Mouse (Mus musculus): ENCODE measurements around the gene Gucy2d. TPM values are rescaled to one million over a fixed set of nuclear protein-coding genes. Genes with fewer than 3 reads are reported as not detected.

Gucy2d gene
- not detected for total RNA-seq (2018; cell fraction: chromatin; rRNA removed)
- not detected for total RNA-seq (2018; cell fraction: cytosol; rRNA removed)
- not detected for total RNA-seq (2018; cell fraction: nucleus; rRNA removed)
- not detected in 3 replicates for polyA plus RNA-seq (2018)

- no peak within 1 kb of the TSS for H3K27ac ChIP-seq
- no peak within 1 kb of the TSS for H3K4me3 ChIP-seq (ENCODE audit: inconsistent target)
- no peaks in the 10 kb centered on the region for H3K79me2 ChIP-seq (ENCODE audit: inconsistent target)
- 64% methylated on average over 8 of the region's 10 CpGs for WGBS (ENCODE audit: missing documents)
- H3K36me3 ChIP-seq (ENCODE audit: inconsistent target): no peaks in the 10 kb centered on the region
These were observed at the start of gene Gucy2d for GRCm38 (mm10) chr7:98439956-98440466. Gene Gucy2d (plus strand): TSS chr7:98440416.

DNA sequence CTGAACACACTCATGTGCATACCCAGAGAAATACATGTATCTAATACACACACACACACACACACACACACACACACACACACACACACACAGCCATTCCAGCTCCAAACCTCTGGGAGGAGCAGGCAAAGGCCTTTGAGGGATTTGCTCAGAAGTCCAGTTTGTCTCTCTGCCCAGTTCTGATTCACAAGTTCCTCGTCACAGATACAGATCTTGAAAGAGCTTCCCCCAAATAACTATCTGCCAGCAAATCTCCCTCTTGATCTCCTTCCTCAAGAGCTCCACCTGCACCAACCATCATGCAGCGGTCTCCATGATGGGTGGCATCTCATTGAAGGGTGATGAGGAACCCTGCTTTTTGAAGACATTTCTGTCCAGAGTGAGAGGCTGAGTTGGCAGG, 49.7 kb upstream of the Gucy2d start:
- Histone ChIP-seq H3K27ac (no peak overlapping the region), H3K36me3 (ENCODE audit: inconsistent target) (no peaks in the 10 kb centered on the region), H3K79me2 (ENCODE audit: inconsistent target) (no peaks in the 10 kb centered on the region), H3K4me3 (ENCODE audit: inconsistent target) (no peak overlapping the region)
- WGBS (ENCODE audit: missing documents): 46% methylated on average over 2 of the region's 2 CpGs

DNA sequence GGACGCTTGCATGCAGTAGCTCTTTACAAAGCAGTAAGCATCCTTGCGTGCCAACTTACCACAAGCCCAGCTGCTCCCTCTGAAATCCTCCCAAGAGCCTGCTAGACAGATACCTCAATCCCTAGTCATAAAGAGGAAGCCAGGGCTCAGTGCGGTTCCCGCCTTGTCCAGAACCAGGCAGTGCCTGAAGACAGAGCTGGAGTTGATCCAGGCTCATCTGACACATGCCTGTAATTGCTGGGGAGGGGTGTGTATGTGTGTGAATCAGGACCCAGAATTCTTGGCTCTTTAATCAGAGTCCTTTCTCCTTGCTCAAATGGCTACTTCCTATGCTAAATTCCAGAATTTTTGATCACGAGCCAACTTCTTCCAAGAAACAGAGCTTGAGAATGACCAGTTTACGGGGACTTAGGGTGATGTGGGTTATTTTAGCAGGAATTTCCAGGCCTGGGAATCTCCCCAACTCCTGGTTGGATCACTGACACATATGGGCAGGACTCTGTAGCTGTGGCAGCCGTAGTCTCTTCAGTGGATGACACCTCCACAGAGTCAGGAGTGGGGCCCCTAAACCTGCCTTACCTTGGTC, 48.8 kb upstream of the Gucy2d start:
- 89% methylated on average over 7 of the region's 7 CpGs for WGBS (ENCODE audit: missing documents)
- Histone ChIP-seq H3K36me3 (ENCODE audit: inconsistent target) (no peaks in the 10 kb centered on the region), H3K27ac (no peak overlapping the region), H3K4me3 (ENCODE audit: inconsistent target) (no peak overlapping the region), H3K79me2 (ENCODE audit: inconsistent target) (no peaks in the 10 kb centered on the region)

- 90% methylated on average over 8 of the region's 8 CpGs for WGBS (ENCODE audit: missing documents)
- Histone ChIP-seq H3K79me2 (ENCODE audit: inconsistent target) (no peaks in the 10 kb centered on the region), H3K27ac (no peak overlapping the region), H3K4me3 (ENCODE audit: inconsistent target) (no peak overlapping the region), H3K36me3 (ENCODE audit: inconsistent target) (no peaks in the 10 kb centered on the region)
These were observed 47.6 kb upstream of the Gucy2d start for GRCm38 (mm10) chr7:98392466-98393201.

DNA sequence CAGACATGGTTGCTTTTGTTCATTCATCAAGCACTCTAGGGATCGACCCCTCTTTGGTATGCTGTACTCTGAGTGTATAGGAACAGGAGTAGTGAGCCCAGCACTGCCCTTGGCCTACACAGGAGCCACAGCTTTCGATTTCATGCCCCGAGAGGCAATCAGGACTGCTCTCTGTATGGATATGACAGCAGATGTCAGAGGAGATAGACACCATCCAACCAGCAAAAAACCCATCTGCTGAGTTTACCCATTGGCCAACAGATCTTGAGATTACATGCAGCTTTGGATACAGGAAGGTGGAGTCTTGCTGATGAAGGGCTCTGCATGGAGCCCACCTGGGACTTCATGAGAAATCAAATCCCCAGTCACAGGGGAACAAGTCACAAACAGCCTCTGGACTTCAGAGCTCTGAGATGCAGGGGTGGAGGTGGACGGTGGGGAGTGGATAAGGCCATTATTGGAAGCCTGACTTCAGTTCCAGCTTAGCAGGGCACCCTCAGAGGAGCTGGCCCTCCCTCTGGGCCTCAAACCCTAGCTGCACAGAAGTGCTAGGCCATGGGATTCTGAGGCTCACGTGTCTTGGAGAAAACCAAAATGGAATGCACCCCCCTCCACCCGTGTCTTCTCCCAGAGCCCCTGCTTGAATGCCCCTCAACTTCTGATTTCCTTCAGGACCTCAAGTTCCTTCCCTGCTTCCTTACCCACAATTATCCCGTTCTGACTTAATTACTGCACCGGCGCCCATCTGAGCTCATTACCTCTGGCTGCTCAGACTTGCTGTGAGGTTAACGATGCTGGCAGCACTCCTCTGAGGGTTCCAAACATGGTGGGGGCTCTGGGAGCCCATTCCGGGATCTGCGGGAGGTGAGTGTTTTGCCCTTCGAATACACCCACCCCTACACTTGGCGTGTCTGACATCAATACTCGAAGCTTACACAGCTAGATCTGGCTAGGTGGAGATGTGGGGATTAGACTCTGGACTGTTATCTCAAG, 37.3 kb upstream of the Gucy2d start:
- no peaks in the 10 kb centered on the region for H3K79me2 ChIP-seq (ENCODE audit: inconsistent target)
- 96% methylated on average over 15 of the region's 15 CpGs for WGBS (ENCODE audit: missing documents)
- no peak overlapping the region for H3K4me3 ChIP-seq (ENCODE audit: inconsistent target)
- H3K27ac ChIP-seq: no peak overlapping the region
- H3K36me3 ChIP-seq (ENCODE audit: inconsistent target): no peaks in the 10 kb centered on the region

DNA sequence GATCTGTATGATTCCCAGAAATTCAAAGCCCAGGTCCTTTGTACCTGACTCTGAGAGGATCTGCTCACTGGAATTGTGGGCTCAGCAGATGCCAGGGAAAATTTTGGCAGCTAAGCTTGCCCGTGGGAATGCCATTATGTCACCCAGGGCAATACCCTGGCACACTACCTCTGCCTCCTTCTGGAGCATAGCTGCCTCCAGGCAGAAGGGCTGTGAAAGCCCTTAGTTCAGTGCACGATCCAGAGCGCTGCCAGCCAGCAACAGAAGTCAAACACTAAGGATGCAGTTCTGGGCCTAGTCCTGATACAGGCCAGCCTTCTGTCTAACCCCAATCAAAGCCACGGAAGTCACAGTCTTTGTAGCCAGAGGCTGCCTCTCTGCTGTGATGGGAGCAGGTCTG, 36.2 kb upstream of the Gucy2d start:
- WGBS (ENCODE audit: missing documents): 82% methylated on average over 4 of the region's 4 CpGs
- Histone ChIP-seq H3K27ac (no peak overlapping the region), H3K4me3 (ENCODE audit: inconsistent target) (no peak overlapping the region), H3K36me3 (ENCODE audit: inconsistent target) (no peaks in the 10 kb centered on the region), H3K79me2 (ENCODE audit: inconsistent target) (no peaks in the 10 kb centered on the region)

DNA sequence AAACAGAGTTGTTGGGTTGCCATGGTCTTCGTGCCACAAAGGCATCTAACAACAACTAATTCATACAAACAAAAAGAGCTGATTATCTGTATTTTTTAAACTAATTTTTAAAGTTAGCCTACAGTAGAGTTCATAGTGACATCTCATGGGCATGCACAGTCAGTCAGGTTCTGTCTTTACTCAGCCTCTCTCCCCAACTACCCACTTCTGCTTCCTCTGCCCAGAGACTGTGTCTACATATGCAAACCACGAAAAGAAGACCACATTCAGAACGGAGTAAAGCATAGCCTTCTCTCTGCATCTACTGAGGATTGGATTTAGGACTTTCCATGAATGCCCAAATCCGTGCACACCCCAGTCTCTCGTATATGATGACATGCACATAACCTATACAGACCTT, 32.6 kb upstream of the Gucy2d start:
- H3K36me3 ChIP-seq (ENCODE audit: inconsistent target): no peaks in the 10 kb centered on the region
- H3K4me3 ChIP-seq (ENCODE audit: inconsistent target): no peak overlapping the region
- H3K79me2 ChIP-seq (ENCODE audit: inconsistent target): no peaks in the 10 kb centered on the region
- WGBS (ENCODE audit: missing documents): 38% methylated on average over 5 of the region's 5 CpGs
- H3K27ac ChIP-seq: no peak overlapping the region

GRCm38 (mm10) chr7:98413115-98413514, 27.1 kb upstream of the Gucy2d start:
- H3K79me2 ChIP-seq (ENCODE audit: inconsistent target): no peaks in the 10 kb centered on the region
- WGBS (ENCODE audit: missing documents): 96% methylated on average over 4 of the region's 4 CpGs
- no peak overlapping the region for H3K4me3 ChIP-seq (ENCODE audit: inconsistent target)

GRCm38 (mm10) chr7:98415550-98415949, 24.7 kb upstream of the Gucy2d start:
- Histone ChIP-seq H3K79me2 (ENCODE audit: inconsistent target) (no peaks in the 10 kb centered on the region), H3K27ac (no peak overlapping the region), H3K36me3 (ENCODE audit: inconsistent target) (no peaks in the 10 kb centered on the region), H3K4me3 (ENCODE audit: inconsistent target) (no peak overlapping the region)
- WGBS (ENCODE audit: missing documents): 12% methylated on average over 3 of the region's 3 CpGs

More at GRCm38 (mm10) chr7:98413115-98413514, 27.1 kb upstream of the Gucy2d start:
- H3K36me3 ChIP-seq (ENCODE audit: inconsistent target): no peaks in the 10 kb centered on the region
- no peak overlapping the region for H3K27ac ChIP-seq

DNA sequence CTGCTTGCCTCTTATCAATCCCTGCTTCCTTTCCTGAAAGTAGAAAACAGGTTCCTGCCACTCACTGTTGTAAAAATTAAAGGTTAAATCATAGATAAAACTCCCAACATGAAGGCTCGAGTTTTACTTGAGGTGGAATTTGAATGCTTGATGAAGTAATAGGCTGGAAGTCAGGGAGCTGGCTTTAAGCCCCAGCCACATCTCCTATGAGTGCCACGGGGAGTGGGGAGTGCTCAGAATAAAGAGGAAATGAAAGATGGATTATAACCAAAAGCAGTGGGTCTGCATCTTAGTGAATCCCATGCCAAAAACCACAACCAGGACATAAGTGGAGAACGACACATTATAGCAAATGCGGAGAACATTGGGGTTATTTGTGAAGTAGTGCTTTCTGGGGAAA, 24.2 kb upstream of the Gucy2d start:
- Histone ChIP-seq H3K36me3 (ENCODE audit: inconsistent target) (no peaks in the 10 kb centered on the region), H3K27ac (no peak overlapping the region), H3K79me2 (ENCODE audit: inconsistent target) (no peaks in the 10 kb centered on the region), H3K4me3 (ENCODE audit: inconsistent target) (no peak overlapping the region)
- WGBS (ENCODE audit: missing documents): 50% methylated on average over 4 of the region's 4 CpGs

GRCm38 (mm10) chr7:98418031-98418805, 22.0 kb upstream of the Gucy2d start:
- no peaks in the 10 kb centered on the region for H3K79me2 ChIP-seq (ENCODE audit: inconsistent target)
- no peak overlapping the region for H3K27ac ChIP-seq
- no peaks in the 10 kb centered on the region for H3K36me3 ChIP-seq (ENCODE audit: inconsistent target)
- WGBS (ENCODE audit: missing documents): 89% methylated on average over 17 of the region's 17 CpGs
- no peak overlapping the region for H3K4me3 ChIP-seq (ENCODE audit: inconsistent target)

- Histone ChIP-seq H3K79me2 (ENCODE audit: inconsistent target) (no peaks in the 10 kb centered on the region), H3K36me3 (ENCODE audit: inconsistent target) (no peaks in the 10 kb centered on the region), H3K4me3 (ENCODE audit: inconsistent target) (no peak overlapping the region), H3K27ac (no peak overlapping the region)
- WGBS (ENCODE audit: missing documents): 92% methylated on average over 5 of the region's 5 CpGs
These were observed 20.9 kb upstream of the Gucy2d start for GRCm38 (mm10) chr7:98419366-98419765.

DNA sequence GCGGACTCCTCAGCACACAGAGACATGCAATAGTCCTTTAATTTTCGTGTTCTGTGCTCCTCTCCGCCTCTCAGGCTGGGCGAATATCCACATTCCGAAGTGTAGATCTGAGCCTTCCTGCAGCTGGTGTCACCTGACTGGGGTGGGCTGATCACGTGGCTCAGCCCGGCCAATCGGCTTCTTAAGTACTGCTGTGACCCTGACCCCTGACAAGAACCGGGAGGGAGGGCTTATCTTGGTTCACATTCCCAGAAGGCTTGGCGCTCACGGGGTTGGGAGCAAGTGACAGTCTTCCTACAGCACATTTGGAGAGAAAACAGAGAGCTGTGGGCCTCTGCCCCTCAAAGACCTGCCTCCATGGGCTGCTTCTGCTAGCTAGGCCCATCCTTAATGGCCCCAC, 16.7 kb upstream of the Gucy2d start:
- no peak overlapping the region for H3K4me3 ChIP-seq (ENCODE audit: inconsistent target)
- no peak overlapping the region for H3K27ac ChIP-seq
- WGBS (ENCODE audit: missing documents): 96% methylated on average over 11 of the region's 11 CpGs
- no peaks in the 10 kb centered on the region for H3K79me2 ChIP-seq (ENCODE audit: inconsistent target)
- no peaks in the 10 kb centered on the region for H3K36me3 ChIP-seq (ENCODE audit: inconsistent target)

DNA sequence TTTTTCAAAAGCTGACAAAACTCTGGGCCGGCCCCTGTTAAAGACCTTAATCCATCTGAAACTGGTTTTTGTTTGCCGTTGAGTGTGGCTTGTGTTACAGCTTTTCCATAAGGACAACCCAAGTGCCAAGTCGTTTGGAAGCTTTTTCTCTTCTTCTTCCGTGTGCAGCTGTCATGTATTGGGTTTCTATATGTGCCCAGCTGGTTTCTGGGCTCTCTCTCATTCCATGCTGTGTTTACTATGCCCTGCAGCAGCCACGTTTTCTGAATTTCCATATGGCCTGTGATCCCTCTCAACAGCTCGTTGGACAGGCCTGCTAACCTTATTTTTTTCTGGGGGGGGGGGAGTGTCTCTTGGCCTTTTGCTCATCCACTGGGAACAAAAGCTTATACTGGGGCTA, 15.8 kb upstream of the Gucy2d start:
- Histone ChIP-seq H3K27ac (no peak overlapping the region), H3K79me2 (ENCODE audit: inconsistent target) (no peaks in the 10 kb centered on the region), H3K4me3 (ENCODE audit: inconsistent target) (no peak overlapping the region), H3K36me3 (ENCODE audit: inconsistent target) (no peaks in the 10 kb centered on the region)
- 88% methylated on average over 6 of the region's 6 CpGs for WGBS (ENCODE audit: missing documents)
